Mouse (Mus musculus) T-cell, adult 2 months (primary cell): ENCODE measurements around the gene Fah.
A peak's percentile ranks its signal among the peaks of the same experiment; 100 is the strongest.

Experiments
- DNase-seq: peaks from one replicate; pipeline ENCODE4 v3.0.0; 2022; ENCODE audit warnings: low spot score

The Fah gene

GRCm38 (mm10) chr7:84606293-84606749, at the start of gene Fah:
Gene Fah, minus strand, starts transcription at chr7:84606722.
- no peak for DNase-seq

DNA sequence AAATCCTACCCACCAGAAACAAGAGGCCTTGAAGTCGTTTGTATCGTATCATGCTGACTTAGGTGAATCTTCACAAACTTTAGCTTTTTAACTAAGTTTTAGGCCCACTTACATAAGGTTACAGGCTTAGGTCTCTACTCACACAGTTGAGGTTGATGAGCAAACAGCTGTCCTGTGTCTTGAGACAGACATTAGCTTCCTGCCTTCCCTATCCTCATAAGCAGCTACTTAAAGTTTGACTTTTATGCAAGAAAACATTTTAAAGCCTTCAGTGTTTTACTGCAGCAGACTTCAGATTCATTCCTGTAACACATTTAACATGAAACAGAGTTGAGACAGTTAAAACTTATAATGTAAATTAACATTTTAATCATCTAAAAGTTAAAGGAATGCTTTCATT, 46.2 kb upstream of the Fah start:
- DNase-seq = no peak

DNA sequence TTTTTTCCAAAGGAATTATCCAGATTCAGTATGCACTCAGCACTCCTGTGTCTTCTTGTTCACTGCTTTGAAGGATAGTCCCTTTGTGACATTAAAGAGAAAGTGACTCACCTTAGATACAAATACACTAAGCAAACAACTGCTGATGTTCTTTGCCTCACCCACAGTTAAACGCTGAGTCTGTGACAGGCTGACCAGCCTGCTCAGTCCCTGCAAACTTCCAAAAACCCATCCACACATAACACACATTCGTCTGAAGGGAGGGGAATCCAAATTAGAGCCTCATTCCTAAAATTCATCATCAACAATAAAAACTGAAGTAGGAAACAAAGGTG, 45.4 kb upstream of the Fah start:
- DNase-seq = no peak

DNA sequence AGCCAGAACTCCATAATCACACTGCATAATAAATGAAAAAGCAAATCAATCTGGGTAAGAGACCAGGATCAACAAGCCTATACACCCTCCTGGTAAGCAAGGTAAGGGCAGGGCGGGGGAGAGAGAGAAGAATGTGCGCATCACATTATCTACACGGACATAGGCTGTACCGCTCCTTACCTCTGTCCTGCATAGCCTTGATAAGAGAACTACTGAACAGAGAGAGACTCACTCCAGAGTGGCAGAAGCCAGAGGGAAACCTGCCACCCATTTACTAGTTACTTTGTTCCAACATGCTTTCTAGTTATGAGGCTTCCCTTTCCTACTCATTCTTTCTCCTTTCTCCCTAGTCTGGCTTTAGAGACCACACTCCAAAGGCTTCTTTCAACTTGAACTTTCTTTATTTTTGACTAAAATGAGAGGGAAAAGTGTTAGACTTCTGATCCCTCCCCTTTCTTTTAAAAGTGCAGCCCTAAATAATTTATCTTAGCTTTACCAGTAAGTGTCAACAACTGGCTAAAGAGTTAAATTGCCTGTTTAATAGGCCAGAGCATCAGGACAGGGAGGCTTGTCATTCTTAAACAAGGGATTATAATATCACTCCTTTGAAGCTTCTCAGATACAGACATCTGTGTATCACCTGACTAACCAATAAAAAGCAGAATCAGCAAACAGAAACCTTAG, 44.9 kb upstream of the Fah start:
- no peak for DNase-seq

- DNase-seq = no peak
Measured at GRCm38 (mm10) chr7:84649016-84649415, 42.5 kb upstream of the Fah start.

- no peak for DNase-seq
Measured at GRCm38 (mm10) chr7:84646256-84646655, 39.7 kb upstream of the Fah start.

DNA sequence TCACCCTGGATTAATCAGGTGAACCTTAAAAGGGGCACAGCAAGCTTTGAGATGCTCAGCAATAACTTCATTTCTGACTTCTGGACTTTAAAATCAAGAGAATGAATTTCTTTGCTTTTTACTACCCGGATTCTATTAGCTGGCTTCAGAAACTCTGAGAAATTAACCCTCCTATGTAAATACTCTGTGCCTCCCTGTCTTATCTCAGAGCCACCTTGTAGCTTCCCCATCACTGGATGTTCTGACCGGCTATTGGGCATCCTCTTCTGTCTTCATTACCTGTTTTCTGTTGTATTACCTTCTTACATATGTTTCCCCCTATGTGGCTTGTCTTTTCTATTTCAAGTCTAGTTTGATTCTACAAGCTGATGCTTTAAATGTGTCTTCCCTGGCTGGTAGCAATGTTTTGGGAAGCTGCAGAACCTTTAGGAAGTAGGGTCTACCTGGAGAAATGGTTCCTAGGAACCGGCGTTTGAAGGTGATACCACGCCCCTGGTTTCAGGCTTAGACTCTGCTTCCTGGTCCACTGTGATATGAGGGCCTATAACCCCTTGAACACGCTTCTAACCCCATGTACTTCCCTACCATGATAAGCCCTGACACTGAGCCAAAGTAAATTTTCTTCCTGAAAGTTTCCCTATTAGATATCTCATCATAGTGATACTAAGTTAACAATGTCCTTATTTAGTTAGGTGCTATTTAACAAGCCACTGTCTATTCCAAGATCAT, 36.9 kb upstream of the Fah start:
- no peak for DNase-seq

DNA sequence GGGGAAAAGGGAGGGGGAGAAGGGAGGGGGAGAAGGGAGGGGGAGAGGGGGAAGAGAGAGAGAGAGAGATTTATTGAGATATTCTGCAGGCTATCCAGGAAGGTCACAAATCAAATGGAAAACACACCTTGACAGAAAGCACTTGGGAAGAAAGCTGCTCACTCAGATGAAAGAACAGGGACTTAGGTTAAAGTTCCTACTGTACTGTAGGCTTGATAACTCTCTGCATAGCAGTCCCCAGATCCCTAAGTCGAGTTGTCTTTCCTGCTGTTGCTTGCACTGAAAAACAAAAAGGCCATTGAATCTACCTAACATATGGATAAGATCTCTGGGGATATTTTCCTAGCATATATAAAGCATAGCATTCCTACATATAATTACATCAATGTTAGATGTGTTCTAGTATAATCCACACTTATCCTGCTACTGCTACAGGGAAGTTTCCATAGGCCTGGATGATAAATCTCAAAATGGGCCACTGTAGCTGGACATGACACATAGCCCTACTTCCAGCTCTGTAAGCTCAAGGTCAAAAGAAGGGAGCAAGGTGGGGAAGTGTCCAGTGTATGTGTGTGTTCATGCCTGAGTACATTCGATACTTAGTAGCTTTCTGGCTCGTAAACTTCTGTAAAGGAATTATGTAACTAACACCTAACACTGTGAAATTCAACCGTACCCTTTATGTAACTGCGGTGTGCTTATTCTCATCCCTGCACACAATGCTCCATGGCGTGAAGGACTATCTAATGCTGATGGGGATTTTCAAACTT, 35.8 kb upstream of the Fah start:
- DNase-seq = no peak

DNA sequence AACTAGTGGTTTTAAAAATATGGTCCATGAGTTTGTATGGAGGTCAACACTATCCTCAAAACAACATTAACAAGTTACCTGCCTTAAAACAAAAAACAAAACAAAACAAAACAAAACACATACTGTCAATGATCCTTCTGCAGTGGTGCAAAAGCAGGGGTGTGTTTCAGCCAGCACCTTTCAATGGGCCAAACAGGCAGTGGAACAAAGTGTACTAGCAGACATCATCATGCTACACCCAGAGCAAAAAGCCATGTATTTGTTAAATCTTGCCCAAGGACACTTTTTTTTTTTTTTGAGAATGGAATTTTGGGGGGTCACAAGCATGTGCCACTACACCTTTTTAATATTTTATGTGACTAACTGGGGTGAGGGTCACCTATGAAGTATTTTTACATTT, 30.4 kb upstream of the Fah start:
- no peak for DNase-seq

GRCm38 (mm10) chr7:84631878-84632277, 25.4 kb upstream of the Fah start:
- DNase-seq = no peak

DNA sequence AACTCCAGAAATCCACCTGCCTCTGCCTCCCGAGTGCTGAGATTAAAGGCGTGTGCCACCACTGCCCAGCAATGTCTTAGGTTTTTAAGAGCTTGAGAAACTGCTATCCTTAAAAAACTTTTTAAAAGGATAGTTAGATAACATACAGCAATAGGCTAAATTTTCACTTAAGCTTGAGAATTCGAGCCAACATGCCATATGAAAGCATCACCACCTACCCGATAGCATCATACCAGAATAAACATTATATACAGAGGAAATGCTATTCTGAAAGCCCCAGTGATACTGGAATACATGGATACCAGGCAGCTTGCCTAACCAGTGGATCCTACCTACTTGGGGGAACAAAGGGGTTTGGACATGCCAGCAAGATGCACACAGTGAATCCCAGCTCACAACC, 17.2 kb upstream of the Fah start:
- no peak for DNase-seq

GRCm38 (mm10) chr7:84620956-84621355, 14.4 kb upstream of the Fah start:
- DNase-seq = no peak

GRCm38 (mm10) chr7:84618951-84619350, 12.4 kb upstream of the Fah start:
- no peak for DNase-seq

DNA sequence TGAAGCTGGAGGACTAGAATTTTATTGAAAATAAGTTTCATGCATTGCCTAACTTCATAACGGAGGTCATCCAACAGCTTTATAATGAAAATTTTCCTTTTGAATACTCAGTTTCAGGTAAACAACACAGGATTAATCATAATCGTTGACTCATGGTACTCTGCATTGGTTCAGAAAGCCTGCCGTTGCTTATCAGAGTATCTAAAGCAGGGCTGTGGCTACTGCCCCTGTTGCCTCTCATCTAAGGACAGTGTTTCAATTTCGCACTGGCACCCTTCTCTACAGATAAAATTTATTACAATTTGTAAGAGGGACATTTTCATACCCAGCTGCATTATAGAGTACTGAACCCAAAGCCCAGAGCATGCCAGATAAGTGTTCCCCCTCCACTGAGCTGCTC, 5.9 kb upstream of the Fah start:
- no peak for DNase-seq

GRCm38 (mm10) chr7:84611609-84612008, 5.1 kb upstream of the Fah start:
- no peak for DNase-seq

- peak; percentile 36 for DNase-seq
Measured at GRCm38 (mm10) chr7:84605704-84606292, 724 bp downstream of the Fah start.

- DNase-seq = no peak
Measured at GRCm38 (mm10) chr7:84605033-84605687, 1.4 kb downstream of the Fah start.

DNA sequence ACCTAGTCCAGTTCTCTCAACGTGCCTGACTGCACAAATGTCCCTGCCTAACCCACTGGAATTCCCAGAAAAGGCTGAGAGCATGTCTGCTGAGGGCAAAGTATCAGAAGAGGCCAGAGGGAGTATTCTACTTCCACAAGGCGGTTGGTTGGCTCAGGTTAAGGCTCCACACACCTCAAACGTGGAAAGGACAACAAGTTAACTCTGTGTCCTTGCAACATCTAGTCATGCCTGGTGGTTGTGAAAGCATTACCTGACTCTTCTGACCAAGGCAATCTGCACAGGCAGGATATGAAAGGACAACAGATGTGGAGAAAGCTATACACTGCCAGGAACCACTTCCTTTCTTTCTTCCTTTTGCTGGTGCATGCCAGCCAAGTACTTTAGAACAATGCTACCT, 2.0 kb downstream of the Fah start:
- DNase-seq = no peak

DNA sequence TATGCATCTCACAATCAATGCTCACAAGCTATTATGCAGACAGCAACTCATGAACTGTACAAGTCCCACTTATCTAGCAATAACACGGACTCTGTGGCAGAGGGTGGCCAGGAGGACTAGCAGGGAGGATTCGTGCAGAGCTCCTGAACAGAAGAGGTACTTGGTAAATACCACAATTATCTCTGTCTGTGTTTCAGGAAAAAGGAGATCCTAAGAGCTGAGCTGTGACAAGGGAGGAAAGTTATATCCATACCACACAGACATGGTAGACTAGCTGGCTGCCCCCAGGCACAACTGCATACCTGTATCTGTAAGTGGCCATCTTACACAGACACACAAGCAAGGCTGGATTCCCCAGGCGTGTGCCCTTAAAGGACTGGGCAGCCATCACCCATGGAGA, 5.2 kb downstream of the Fah start:
- DNase-seq = no peak

GRCm38 (mm10) chr7:84600631-84601030, 5.9 kb downstream of the Fah start:
- DNase-seq = no peak

DNA sequence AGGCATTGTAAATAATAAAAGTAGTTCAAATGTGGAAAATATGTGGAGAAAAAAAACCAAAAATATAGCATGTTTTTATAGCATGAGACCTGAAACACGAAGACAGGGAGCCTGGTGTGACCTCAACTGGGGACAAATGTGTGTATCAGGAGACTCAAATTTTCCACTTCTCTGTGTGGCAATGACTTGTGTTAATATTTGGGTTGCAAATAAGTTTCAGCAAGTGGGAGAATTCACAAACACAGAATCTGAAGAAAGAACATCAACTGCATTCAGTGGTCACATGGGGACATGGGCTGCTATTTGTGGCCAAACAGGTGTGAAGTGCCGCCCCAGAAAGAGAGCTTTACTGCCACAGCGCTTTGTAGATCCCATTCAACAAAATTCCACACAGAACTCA, 9.9 kb downstream of the Fah start:
- no peak for DNase-seq

- DNase-seq = no peak
Measured at GRCm38 (mm10) chr7:84596002-84596401, 10.5 kb downstream of the Fah start.
